Mouse (Mus musculus) Muller cell, postnatal 12 days (primary cell): Measurements from ENCODE around the gene E2f3.

ENCODE experiments used
- DNase-seq: peaks from one replicate; pipeline ENCODE4 v3.0.0-alpha.2; 2015; ENCODE audit errors: inconsistent ontology term

The E2f3 gene

GRCm38 (mm10) chr13:29985855-29986755, at the start of gene E2f3:
E2f3 (minus strand) TSS chr13:29986063.
- peak; percentile 99 for DNase-seq

GRCm38 (mm10) chr13:30034540-30034939, 48.7 kb upstream of the E2f3 start:
- no peak for DNase-seq

GRCm38 (mm10) chr13:30031684-30032335, 45.9 kb upstream of the E2f3 start:
- DNase-seq = no peak

GRCm38 (mm10) chr13:30027841-30028240, 42.0 kb upstream of the E2f3 start:
- no peak for DNase-seq

- no peak for DNase-seq
Measured at GRCm38 (mm10) chr13:30022487-30022886, 36.6 kb upstream of the E2f3 start.

- no peak for DNase-seq
Measured at GRCm38 (mm10) chr13:30018573-30018972, 32.7 kb upstream of the E2f3 start.

- no peak for DNase-seq
Measured at GRCm38 (mm10) chr13:30017611-30018010, 31.7 kb upstream of the E2f3 start.

- no peak for DNase-seq
Measured at GRCm38 (mm10) chr13:30014576-30014975, 28.7 kb upstream of the E2f3 start.

GRCm38 (mm10) chr13:30012226-30012625, 26.4 kb upstream of the E2f3 start:
- no peak for DNase-seq

- DNase-seq = no peak
Measured at GRCm38 (mm10) chr13:30008738-30009137, 22.9 kb upstream of the E2f3 start.

- DNase-seq = no peak
Measured at GRCm38 (mm10) chr13:30005422-30005821, 19.6 kb upstream of the E2f3 start.

GRCm38 (mm10) chr13:30004849-30005248, 19.0 kb upstream of the E2f3 start:
- DNase-seq = no peak

GRCm38 (mm10) chr13:30003169-30003568, 17.3 kb upstream of the E2f3 start:
- peak; percentile 78 for DNase-seq

- DNase-seq = no peak
Measured at GRCm38 (mm10) chr13:30001041-30001440, 15.2 kb upstream of the E2f3 start.

- DNase-seq = no peak
Measured at GRCm38 (mm10) chr13:29987956-29988355, 2.1 kb upstream of the E2f3 start.

- no peak for DNase-seq
Measured at GRCm38 (mm10) chr13:29986756-29987120, 875 bp upstream of the E2f3 start.

GRCm38 (mm10) chr13:29985101-29985854, 585 bp downstream of the E2f3 start:
- peak; percentile 53 for DNase-seq

- DNase-seq = peak; percentile 94
Measured at GRCm38 (mm10) chr13:29984286-29985100, 1.4 kb downstream of the E2f3 start.

GRCm38 (mm10) chr13:29983523-29984191, 2.2 kb downstream of the E2f3 start:
- peak; percentile 73 for DNase-seq

GRCm38 (mm10) chr13:29983037-29983436, 2.8 kb downstream of the E2f3 start:
- DNase-seq = no peak

- no peak for DNase-seq
Measured at GRCm38 (mm10) chr13:29982400-29982799, 3.5 kb downstream of the E2f3 start.
